Mouse (Mus musculus) liver, embryonic 16.5 days (tissue): ENCODE data around the gene Stk10. TPM values are rescaled to one million over a fixed set of nuclear protein-coding genes. Genes with fewer than 3 reads are reported as not detected.

Source experiments
- ATAC-seq: fragments of 200-750 bp; cut with Nextera tagmentation; 2 replicates; pipeline ENCODE4 v1.8.0; 2017; ENCODE audit warnings: low read depth, mild to moderate bottlenecking, moderate number of reproducible peaks, moderate library complexity
- H3K27ac ChIP-seq: fragments of 300-500 bp; sonication (generic); 2 replicates; pipeline ENCODE4 v1.5.1; 2014; ENCODE audit warnings: mild to moderate bottlenecking, low read length
- H3K27me3 ChIP-seq: fragments of 300-500 bp; sonication (generic); 2 replicates; pipeline ENCODE4 v1.6.1; 2014; ENCODE audit warnings: low read depth, low read length, mixed read lengths; ENCODE audit not compliant: control insufficient read depth, insufficient read depth
- H3K36me3 ChIP-seq: fragments of 300-500 bp; sonication (generic); 2 replicates; pipeline ENCODE4 v1.6.1; 2014; ENCODE audit warnings: mild to moderate bottlenecking; ENCODE audit not compliant: control insufficient read depth, insufficient read depth
- H3K4me1 ChIP-seq: fragments of 300-500 bp; sonication (generic); 2 replicates; pipeline ENCODE4 v1.6.1; 2014; ENCODE audit warnings: low read depth, low read length, mixed read lengths; ENCODE audit not compliant: control insufficient read depth
- H3K4me2 ChIP-seq: fragments of 300-500 bp; sonication (generic); 2 replicates; pipeline ENCODE4 v1.6.1; 2014; ENCODE audit warnings: low read depth, low read length, mixed read lengths
- H3K4me3 ChIP-seq: fragments of 300-500 bp; sonication (generic); 2 replicates; pipeline ENCODE4 v1.5.1; 2014; ENCODE audit warnings: low read depth, mild to moderate bottlenecking, low read length
- H3K9ac ChIP-seq: fragments of 300-500 bp; sonication (generic); 2 replicates; pipeline ENCODE4 v1.6.1; 2014; ENCODE audit warnings: low read depth, low read length
- H3K9me3 ChIP-seq: fragments of 300-500 bp; sonication (generic); replicated peaks from 2 replicates; pipeline ENCODE4 v1.6.1; 2016; ENCODE audit warnings: low read length; ENCODE audit not compliant: control insufficient read depth
- WGBS: fragments of 180-500 bp; shearing (Covaris S2); extraction: QIAGEN DNeasy Blood & Tissue Kit; methylation state at CpG from one replicate; pipeline ENCODE4 v1.1.7; 2014; ENCODE audit not compliant: insufficient replicate concordance; 5-methylcytosine and 5-hydroxymethylcytosine counted together
- polyA plus RNA-seq: library from polyadenylated mRNA; unstranded; fragments of >200 nt; fragmentation: Nextera tagmentation; extraction: Ambion mirVana; gene quantifications from 2 replicates; pipeline ENCODE4 v1.2.1, GENCODE M21; 2015

The Stk10 gene
- polyA plus RNA-seq, 1 experiment from 2014 or later, result 4.8 TPM

- H3K36me3 ChIP-seq, result no peaks in the 10 kb centered on the region
- no peaks in the 10 kb centered on the region for H3K9me3 ChIP-seq
- H3K27ac ChIP-seq, result no peak overlapping the region
- H3K4me2 ChIP-seq, result no peak overlapping the region
- no peak overlapping the region for H3K4me3 ChIP-seq
- WGBS, result 78% methylated on average over 13 of the region's 13 CpGs
- no peak overlapping the region for H3K9ac ChIP-seq
- H3K27me3 ChIP-seq, result no peaks in the 10 kb centered on the region
- peaks cover 4% of the 10 kb centered on the region; the same call in 1 of the 2 replicates for H3K4me1 ChIP-seq
- ATAC-seq, result no peak
These were observed 89.5 kb downstream of the Stk10 start for GRCm38 (mm10) chr11:32622479-32623190.

GRCm38 (mm10) chr11:32623236-32623635, 90.1 kb downstream of the Stk10 start:
- Histone ChIP-seq H3K36me3 (no peaks in the 10 kb centered on the region), H3K9ac (no peak overlapping the region), H3K4me3 (no peak overlapping the region), H3K4me1 (peaks cover 4% of the 10 kb centered on the region; the same call in 1 of the 2 replicates), H3K4me2 (no peak overlapping the region), H3K27me3 (no peaks in the 10 kb centered on the region), H3K27ac (no peak overlapping the region), H3K9me3 (no peaks in the 10 kb centered on the region)
- no peak for ATAC-seq
- 76% methylated on average over 5 of the region's 5 CpGs for WGBS

GRCm38 (mm10) chr11:32623912-32624311, 90.8 kb downstream of the Stk10 start:
- 80% methylated on average over 6 of the region's 6 CpGs for WGBS
- ATAC-seq, result no peak
- Histone ChIP-seq H3K9me3 (no peaks in the 10 kb centered on the region), H3K36me3 (no peaks in the 10 kb centered on the region), H3K9ac (no peak overlapping the region), H3K4me2 (no peak overlapping the region), H3K27ac (no peak overlapping the region), H3K4me1 (peaks cover 4% of the 10 kb centered on the region; the same call in 1 of the 2 replicates), H3K27me3 (no peaks in the 10 kb centered on the region), H3K4me3 (no peak overlapping the region)

- no peak overlapping the region for H3K27ac ChIP-seq
- no peaks in the 10 kb centered on the region for H3K27me3 ChIP-seq
- no peak overlapping the region for H3K9ac ChIP-seq
- 33% methylated on average over 1 of the region's 1 CpGs for WGBS
- ATAC-seq, result 0 out of 2 replicates have a peak, but pooled peaks have one; percentile 39
- no peaks in the 10 kb centered on the region for H3K9me3 ChIP-seq
- H3K4me2 ChIP-seq, result no peak overlapping the region
- H3K4me3 ChIP-seq, result no peak overlapping the region
- no peaks in the 10 kb centered on the region for H3K36me3 ChIP-seq
- H3K4me1 ChIP-seq, result no peaks in the 10 kb centered on the region
These were observed 92.6 kb downstream of the Stk10 start for GRCm38 (mm10) chr11:32625677-32626076.

- no peaks in the 10 kb centered on the region for H3K36me3 ChIP-seq
- H3K4me3 ChIP-seq, result no peak overlapping the region
- ATAC-seq, result no peak
- no peaks in the 10 kb centered on the region for H3K4me1 ChIP-seq
- no peak overlapping the region for H3K4me2 ChIP-seq
- H3K27ac ChIP-seq, result no peak overlapping the region
- no peaks in the 10 kb centered on the region for H3K27me3 ChIP-seq
- no peak overlapping the region for H3K9ac ChIP-seq
- WGBS, result 58% methylated on average over 6 of the region's 6 CpGs
- no peaks in the 10 kb centered on the region for H3K9me3 ChIP-seq
These were observed 93.0 kb downstream of the Stk10 start for GRCm38 (mm10) chr11:32626079-32626478.

GRCm38 (mm10) chr11:32627900-32628299, 94.8 kb downstream of the Stk10 start:
- H3K27ac ChIP-seq, result no peak overlapping the region
- H3K4me2 ChIP-seq, result no peak overlapping the region
- ATAC-seq, result no peak
- H3K4me3 ChIP-seq, result no peak overlapping the region
- H3K27me3 ChIP-seq, result no peaks in the 10 kb centered on the region
- no peaks in the 10 kb centered on the region for H3K4me1 ChIP-seq
- H3K9ac ChIP-seq, result no peak overlapping the region
- H3K9me3 ChIP-seq, result no peaks in the 10 kb centered on the region
- no peaks in the 10 kb centered on the region for H3K36me3 ChIP-seq
- 46% methylated on average over 6 of the region's 6 CpGs for WGBS

GRCm38 (mm10) chr11:32629713-32630211, 96.7 kb downstream of the Stk10 start:
- no peaks in the 10 kb centered on the region for H3K27me3 ChIP-seq
- ATAC-seq, result no peak
- H3K4me1 ChIP-seq, result peaks cover 6% of the 10 kb centered on the region
- H3K27ac ChIP-seq, result no peak overlapping the region
- H3K9me3 ChIP-seq, result no peaks in the 10 kb centered on the region
- H3K4me2 ChIP-seq, result no peak overlapping the region
- no peak overlapping the region for H3K4me3 ChIP-seq
- WGBS, result 50% methylated on average over 4 of the region's 4 CpGs
- no peaks in the 10 kb centered on the region for H3K36me3 ChIP-seq
- H3K9ac ChIP-seq, result no peak overlapping the region

GRCm38 (mm10) chr11:32632671-32633070, 99.6 kb downstream of the Stk10 start:
- H3K9ac ChIP-seq, result no peak overlapping the region
- no peak overlapping the region for H3K4me2 ChIP-seq
- no peak for ATAC-seq

GRCm38 (mm10) chr11:32633542-32633941, 100.4 kb downstream of the Stk10 start:
- Histone ChIP-seq H3K9me3 (no peaks in the 10 kb centered on the region), H3K4me2 (no peak overlapping the region), H3K27ac (no peak overlapping the region), H3K36me3 (no peaks in the 10 kb centered on the region), H3K9ac (no peak overlapping the region), H3K27me3 (no peaks in the 10 kb centered on the region), H3K4me3 (no peak overlapping the region), H3K4me1 (peaks cover 10% of the 10 kb centered on the region)
- no peak for ATAC-seq
- 69% methylated on average over 3 of the region's 3 CpGs for WGBS

More at GRCm38 (mm10) chr11:32632671-32633070, 99.6 kb downstream of the Stk10 start:
- WGBS, result 88% methylated on average over 5 of the region's 5 CpGs
- Histone ChIP-seq H3K9me3 (no peaks in the 10 kb centered on the region), H3K27ac (no peak overlapping the region), H3K27me3 (no peaks in the 10 kb centered on the region), H3K4me1 (peaks cover 10% of the 10 kb centered on the region), H3K36me3 (no peaks in the 10 kb centered on the region), H3K4me3 (no peak overlapping the region)
